Mouse (Mus musculus): ENCODE data around the gene Aff4. TPM values are rescaled to one million over a fixed set of nuclear protein-coding genes. Genes with fewer than 3 reads are reported as not detected.
A peak's percentile ranks its signal among the peaks of the same experiment; 100 is the strongest.

The Aff4 gene
- polyA plus RNA-seq, 1 experiment from 2014 or later: 46.0 TPM

GRCm38 (mm10) chr11:53463551-53464424, 113.2 kb downstream of the Aff4 start:
- Histone ChIP-seq H3K4me2 (ENCODE audit: low read depth, low read length, severe bottlenecking) (peak overlapping the region; percentile 85), H3K27ac (ENCODE audit: low read depth, low read length) (no peak overlapping the region), H3K27me3 (ENCODE audit: control insufficient read depth, insufficient read depth, low read length) (peaks cover 50% of the 10 kb centered on the region), H3K4me1 (replicated peaks; ENCODE audit: control insufficient read depth, insufficient read depth, low read length) (peaks cover 12% of the 10 kb centered on the region; the same call in 1 of the 2 replicates), H3K9ac (ENCODE audit: low read length) (peak overlapping the region; percentile 37; the same call in 1 of the 2 replicates), H3K9me3 (ENCODE audit: control insufficient read depth, low read length) (peaks cover 5% of the 10 kb centered on the region; the same call in 1 of the 2 replicates), H3K4me3 (ENCODE audit: low read depth, low read length) (peak overlapping the region; percentile 38), H3K36me3 (ENCODE audit: control insufficient read depth, insufficient read depth, low read length) (no peaks in the 10 kb centered on the region)
- no peak for ATAC-seq (replicated peaks; ENCODE audit: low FRiP score)
- DNase-seq (ENCODE audit: low spot score): peak; percentile 73
- WGBS: 5% methylated on average over 55 of the region's 55 CpGs

DNA sequence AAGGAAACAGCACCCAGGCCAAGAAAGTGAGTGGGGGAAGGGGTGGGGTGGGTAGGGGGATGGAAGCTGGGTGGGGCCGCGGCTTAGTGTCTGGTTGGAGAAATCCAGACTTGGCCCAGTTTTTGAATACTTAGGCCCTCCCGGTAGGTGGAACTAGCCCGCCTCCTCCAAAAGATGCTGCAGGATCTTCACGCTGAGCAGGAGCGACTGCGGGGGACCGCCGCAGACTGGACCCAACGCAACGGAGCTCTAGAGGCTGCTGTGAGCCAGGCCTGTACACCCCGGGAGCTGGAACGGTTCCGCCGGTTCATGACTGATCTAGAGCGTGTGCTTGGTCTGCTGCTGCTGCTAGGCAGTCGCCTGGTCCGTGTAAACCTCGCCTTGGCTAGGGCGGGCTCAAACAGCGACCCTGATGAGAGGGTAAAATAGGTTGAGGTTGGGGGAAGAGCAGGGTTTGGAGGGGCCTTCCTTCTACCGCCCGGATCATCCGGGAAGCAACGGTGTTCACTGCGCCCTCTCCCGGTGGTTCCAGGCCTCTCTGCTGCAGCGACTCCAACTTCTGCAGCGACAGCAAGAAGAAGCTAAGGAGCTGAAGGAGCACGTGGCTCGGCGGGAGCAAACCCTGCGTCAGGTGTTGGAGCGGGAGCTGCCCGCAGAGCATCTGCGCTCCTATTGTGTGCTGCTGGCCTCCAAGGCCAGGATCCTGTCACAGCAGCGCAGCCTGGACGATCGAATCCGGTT, 115.8 kb downstream of the Aff4 start:
- ATAC-seq (replicated peaks; ENCODE audit: low FRiP score): peak; percentile 47

GRCm38 (mm10) chr11:53469294-53469967, 118.8 kb downstream of the Aff4 start:
- Histone ChIP-seq H3K27me3 (ENCODE audit: control insufficient read depth, insufficient read depth, low read length) (peaks cover 23% of the 10 kb centered on the region), H3K9me3 (ENCODE audit: control insufficient read depth, low read length) (peaks cover 3% of the 10 kb centered on the region; the same call in 1 of the 2 replicates), H3K9ac (ENCODE audit: low read length) (no peak overlapping the region), H3K4me2 (ENCODE audit: low read depth, low read length, severe bottlenecking) (peak overlapping the region; percentile 50; the same call in 1 of the 2 replicates), H3K36me3 (ENCODE audit: control insufficient read depth, insufficient read depth, low read length) (no peaks in the 10 kb centered on the region), H3K4me3 (ENCODE audit: low read depth, low read length) (no peak overlapping the region), H3K4me1 (replicated peaks; ENCODE audit: control insufficient read depth, insufficient read depth, low read length) (peaks cover 6% of the 10 kb centered on the region), H3K27ac (ENCODE audit: low read depth, low read length) (no peak overlapping the region)
- 32% methylated on average over 16 of the region's 16 CpGs for WGBS
- no peak for DNase-seq (ENCODE audit: low spot score)
- no peak for ATAC-seq (replicated peaks; ENCODE audit: low FRiP score)

More for the DNA sequence above, 115.8 kb downstream of the Aff4 start:
- peak; percentile 92 for DNase-seq (ENCODE audit: low spot score)
- Histone ChIP-seq H3K4me2 (ENCODE audit: low read depth, low read length, severe bottlenecking) (peak overlapping the region; percentile 55), H3K27ac (ENCODE audit: low read depth, low read length) (no peak overlapping the region), H3K36me3 (ENCODE audit: control insufficient read depth, insufficient read depth, low read length) (no peaks in the 10 kb centered on the region), H3K9ac (ENCODE audit: low read length) (peak overlapping the region; percentile 52), H3K4me1 (replicated peaks; ENCODE audit: control insufficient read depth, insufficient read depth, low read length) (peaks cover 16% of the 10 kb centered on the region), H3K9me3 (ENCODE audit: control insufficient read depth, low read length) (peaks cover 5% of the 10 kb centered on the region; the same call in 1 of the 2 replicates), H3K4me3 (ENCODE audit: low read depth, low read length) (peak overlapping the region; percentile 21), H3K27me3 (ENCODE audit: control insufficient read depth, insufficient read depth, low read length) (peaks cover 50% of the 10 kb centered on the region)
- WGBS: 4% methylated on average over 40 of the region's 40 CpGs

- 3% methylated on average over 29 of the region's 29 CpGs for WGBS
- Histone ChIP-seq H3K36me3 (ENCODE audit: control insufficient read depth, insufficient read depth, low read length) (no peaks in the 10 kb centered on the region), H3K4me2 (ENCODE audit: low read depth, low read length, severe bottlenecking) (peak within 1 kb of the TSS; percentile 50), H3K4me1 (replicated peaks; ENCODE audit: control insufficient read depth, insufficient read depth, low read length) (peaks cover 6% of the 10 kb centered on the region), H3K4me3 (ENCODE audit: low read depth, low read length) (peak within 1 kb of the TSS; percentile 20; the same call in 1 of the 2 replicates), H3K9ac (ENCODE audit: low read length) (peak within 1 kb of the TSS; percentile 4; the same call in 1 of the 2 replicates), H3K27ac (ENCODE audit: low read depth, low read length) (no peak within 1 kb of the TSS), H3K9me3 (ENCODE audit: control insufficient read depth, low read length) (no peaks in the 10 kb centered on the region), H3K27me3 (ENCODE audit: control insufficient read depth, insufficient read depth, low read length) (peaks cover 16% of the 10 kb centered on the region)
- peak; percentile 95 for DNase-seq (ENCODE audit: low spot score)
- ATAC-seq (replicated peaks; ENCODE audit: low FRiP score): peak; percentile 80
These were observed 119.5 kb downstream of the Aff4 start, which contains the start of gene Gm9837 for GRCm38 (mm10) chr11:53469968-53470695. Gene Gm9837 (minus strand): TSS chr11:53470479.

Small RNAs within 50 kb of the gene (microRNA-seq; reads per million reads assigned to microRNA genes)
- gene Mir6920 (ENCODE audit: insufficient number of aligned reads): not detected

Other genes starting within 250 kb of the Aff4 start
- gene Hspa4, start 50.4 kb upstream of the Aff4 start, polyA plus RNA-seq (2014; fragmentation: Nextera tagmentation; extraction: Ambion mirVana): 111 and 129 TPM in 2 replicates
- gene Zcchc10, start 26.2 kb upstream of the Aff4 start, polyA plus RNA-seq (2014; fragmentation: Nextera tagmentation; extraction: Ambion mirVana): 24.1 and 25.5 TPM in 2 replicates
- not detected in 2 replicates for gene Leap2, start 72.3 kb downstream of the Aff4 start, polyA plus RNA-seq (2014; fragmentation: Nextera tagmentation; extraction: Ambion mirVana)
- 564 and 579 TPM in 2 replicates for gene Uqcrq, start 80.0 kb downstream of the Aff4 start, polyA plus RNA-seq (2014; fragmentation: Nextera tagmentation; extraction: Ambion mirVana)
- gene Gdf9, start 80.2 kb downstream of the Aff4 start, polyA plus RNA-seq (2014; fragmentation: Nextera tagmentation; extraction: Ambion mirVana): 1.2 and 1.4 TPM in 2 replicates
- gene Gm10447, start 106.3 kb downstream of the Aff4 start, polyA plus RNA-seq (2014; fragmentation: Nextera tagmentation; extraction: Ambion mirVana): not detected in 2 replicates
- 1.1 and 1.8 TPM in 2 replicates for gene Shroom1, start 106.4 kb downstream of the Aff4 start, polyA plus RNA-seq (2014; fragmentation: Nextera tagmentation; extraction: Ambion mirVana)
- gene Gm9837, start 119.6 kb downstream of the Aff4 start, polyA plus RNA-seq (2014; fragmentation: Nextera tagmentation; extraction: Ambion mirVana): not detected in 2 replicates
- gene Gm9945, start 129.3 kb downstream of the Aff4 start, polyA plus RNA-seq (2014; fragmentation: Nextera tagmentation; extraction: Ambion mirVana): not detected in 2 replicates
- 0.76 and 0.77 TPM in 2 replicates for gene Sowaha, start 129.4 kb downstream of the Aff4 start, polyA plus RNA-seq (2014; fragmentation: Nextera tagmentation; extraction: Ambion mirVana)
- gene Sept8, start 168.4 kb downstream of the Aff4 start, polyA plus RNA-seq (2014; fragmentation: Nextera tagmentation; extraction: Ambion mirVana): 22.5 and 24.4 TPM in 2 replicates
- 78.6 and 85.6 TPM in 2 replicates for gene Kif3a, start 216.5 kb downstream of the Aff4 start, polyA plus RNA-seq (2014; fragmentation: Nextera tagmentation; extraction: Ambion mirVana)